Mouse (Mus musculus): ENCODE results near the gene Fuz.

GRCm38 (mm10) chr7:44869697-44870528 is 26.0 kb upstream of the Fuz start, which contains the start of gene Ptov1:
- TF ChIP-seq CTCF (IDR thresholded peaks at IDR 0.05; ENCODE audit: low read depth) (no peak), EP300 (IDR thresholded peaks at IDR 0.05; ENCODE audit: low read depth) (peak; percentile 4; the same call in 1 of the 2 replicates)

Measured in heart, postnatal 0 days (tissue).